Comparison of ENCODE assay signal across 24 mouse cellular contexts in the genomic region with DNA sequence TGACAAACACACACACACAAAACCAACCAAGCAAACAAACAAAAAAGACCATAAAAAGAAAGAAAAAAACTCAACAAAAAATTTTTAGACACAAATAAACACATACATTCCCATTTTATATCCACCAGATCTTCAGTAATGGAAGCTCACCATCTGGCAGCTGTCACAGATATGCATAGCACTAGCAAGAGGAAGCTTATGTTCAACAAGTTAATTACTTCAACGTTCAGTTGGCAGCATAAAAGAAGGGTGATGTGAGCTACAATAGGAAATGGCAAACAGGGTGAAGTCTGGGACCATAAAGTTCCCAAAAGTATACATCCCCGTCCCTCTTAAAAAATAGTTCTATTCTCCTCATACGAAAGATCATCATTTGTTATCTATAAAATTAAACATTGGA.
DNase-seq lines count a peak whose midpoint lies in the region; ATAC-seq and TF ChIP-seq lines count a peak whose summit lies in the region.
"Had no signal": no experiment of that assay in that cellular context is flagged by ENCODE, and none has a peak within 500 bp of the region (broad histone marks: within the 10 kb centered on the region; RNA-seq: fewer than 3 reads in every experiment).

No protein-coding gene starts in this region.

- H3K9me3 ChIP-seq in forebrain, embryonic 14.5 days (replicated peaks; ENCODE audit: control insufficient read depth, low read length), result no peaks in the 10 kb centered on the region
- no peaks in the 10 kb centered on the region for H3K9me3 ChIP-seq in forebrain, embryonic 12.5 days
- no peaks in the 10 kb centered on the region for H3K9me3 ChIP-seq in forebrain, postnatal 0 days (ENCODE audit: low read length)
- H3K9me3 ChIP-seq in heart, embryonic 10.5 days, result no peaks in the 10 kb centered on the region
- H3K9me3 ChIP-seq: embryonic facial prominence, embryonic 12.5 days; hindbrain, embryonic 12.5 days had no signal

- H3K4me3 ChIP-seq in forebrain, embryonic 14.5 days (ENCODE audit: low read depth, low read length), result no peak overlapping the region
- no peak overlapping the region for H3K4me3 ChIP-seq in forebrain, embryonic 12.5 days (replicated peaks)
- H3K4me3 ChIP-seq in forebrain, postnatal 0 days (ENCODE audit: low read depth, low read length), result no peak overlapping the region
- no peak overlapping the region for H3K4me3 ChIP-seq in heart, embryonic 10.5 days
- H3K4me3 ChIP-seq: embryonic facial prominence, embryonic 12.5 days; hindbrain, embryonic 12.5 days had no signal

- H3K9ac ChIP-seq in forebrain, embryonic 14.5 days (ENCODE audit: low read length), result no peak overlapping the region
- H3K9ac ChIP-seq in forebrain, embryonic 12.5 days, result no peak overlapping the region
- H3K9ac ChIP-seq in forebrain, postnatal 0 days, result no peak overlapping the region
- H3K9ac ChIP-seq: embryonic facial prominence, embryonic 12.5 days; hindbrain, embryonic 12.5 days had no signal

- no peak for TF ChIP-seq CTCF in forebrain, postnatal 0 days (IDR thresholded peaks at IDR 0.05; ENCODE audit: low read depth)

- ATAC-seq in forebrain, embryonic 14.5 days, result no peak
- ATAC-seq in forebrain, embryonic 12.5 days (ENCODE audit: low FRiP score), result no peak
- ATAC-seq in forebrain, postnatal 0 days, result peak; percentile 71
- ATAC-seq: activated CD4-positive, CD25-positive, alpha-beta regulatory T cell, adult 4 months; hindbrain, embryonic 16.5 days; inflammation-experienced regulatory T-cells, adult 6 months; intestine, postnatal 0 days; Patski had no signal

- peak; percentile 37 for DNase-seq in forebrain, embryonic 14.5 days (ENCODE audit: low spot score)
- peak; percentile 8 for DNase-seq in layer of hippocampus, adult 9-11 months
- DNase-seq in layer of hippocampus, postnatal 36 days, result no peak
- DNase-seq in brain, adult 2 months (ENCODE audit: low read depth, low spot score), result peak; percentile 45
- peak; percentile 11 for DNase-seq in forebrain, postnatal 0 days
- DNase-seq in heart, embryonic 10.5 days (ENCODE audit: low spot score), result no peak
- DNase-seq: adrenal gland, adult 2 months; adrenal gland, postnatal 25 days; cerebellum, adult 11 months; cerebellum, adult 9-10 months; cerebellum, postnatal 25 days; gastrocnemius, postnatal 36 days; heart, adult 11 months; heart, postnatal 10 days; heart, postnatal 4 days had no signal

- H3K4me1 ChIP-seq in forebrain, embryonic 14.5 days (ENCODE audit: control insufficient read depth, insufficient read depth, low read length), result no peaks in the 10 kb centered on the region
- no peaks in the 10 kb centered on the region; the same call in 1 of the 2 replicates for H3K4me1 ChIP-seq in forebrain, embryonic 12.5 days
- no peaks in the 10 kb centered on the region for H3K4me1 ChIP-seq in forebrain, postnatal 0 days (ENCODE audit: insufficient read depth)
- H3K4me1 ChIP-seq in heart, embryonic 10.5 days, result no peaks in the 10 kb centered on the region
- H3K4me1 ChIP-seq: embryonic facial prominence, embryonic 12.5 days; hindbrain, embryonic 12.5 days had no signal

- H3K27ac ChIP-seq in forebrain, embryonic 14.5 days (ENCODE audit: low read depth, low read length), result no peak overlapping the region
- H3K27ac ChIP-seq in forebrain, embryonic 12.5 days, result no peak overlapping the region
- no peak overlapping the region for H3K27ac ChIP-seq in forebrain, postnatal 0 days (ENCODE audit: low read depth, low read length)
- no peak overlapping the region for H3K27ac ChIP-seq in heart, embryonic 10.5 days
- H3K27ac ChIP-seq: embryonic facial prominence, embryonic 12.5 days; hindbrain, embryonic 12.5 days had no signal

- H3K27me3 ChIP-seq in forebrain, embryonic 14.5 days (replicated peaks; ENCODE audit: control insufficient read depth, insufficient read depth, low read length), result no peaks in the 10 kb centered on the region
- no peaks in the 10 kb centered on the region for H3K27me3 ChIP-seq in forebrain, embryonic 12.5 days
- H3K27me3 ChIP-seq in forebrain, postnatal 0 days (ENCODE audit: insufficient read depth, low read length), result no peaks in the 10 kb centered on the region
- H3K27me3 ChIP-seq in heart, embryonic 10.5 days (ENCODE audit: insufficient read depth, poor library complexity, severe bottlenecking), result no peaks in the 10 kb centered on the region
- H3K27me3 ChIP-seq: CH12.LX; embryonic facial prominence, embryonic 12.5 days; hindbrain, embryonic 12.5 days had no signal

- H3K4me2 ChIP-seq in forebrain, embryonic 14.5 days (ENCODE audit: low read length), result no peak overlapping the region
- no peak overlapping the region for H3K4me2 ChIP-seq in forebrain, embryonic 12.5 days
- no peak overlapping the region for H3K4me2 ChIP-seq in forebrain, postnatal 0 days (ENCODE audit: low read depth)
- H3K4me2 ChIP-seq: embryonic facial prominence, embryonic 12.5 days; hindbrain, embryonic 12.5 days had no signal

- H3K36me3 ChIP-seq in forebrain, embryonic 14.5 days (ENCODE audit: control insufficient read depth, insufficient read depth, low read length), result no peaks in the 10 kb centered on the region
- H3K36me3 ChIP-seq in forebrain, embryonic 12.5 days (replicated peaks), result no peaks in the 10 kb centered on the region
- no peaks in the 10 kb centered on the region for H3K36me3 ChIP-seq in forebrain, postnatal 0 days (ENCODE audit: insufficient read depth)
- no peaks in the 10 kb centered on the region for H3K36me3 ChIP-seq in heart, embryonic 10.5 days
- H3K36me3 ChIP-seq: embryonic facial prominence, embryonic 12.5 days; hindbrain, embryonic 12.5 days had no signal

- 61% methylated on average over 3 of the region's 3 CpGs for WGBS in forebrain, embryonic 14.5 days
- WGBS in forebrain, embryonic 12.5 days, result 62% methylated on average over 3 of the region's 3 CpGs
- WGBS in forebrain, postnatal 0 days, result 58% methylated on average over 3 of the region's 3 CpGs
- WGBS in heart, embryonic 10.5 days, result 67% methylated on average over 3 of the region's 3 CpGs

Comparison
In these comparisons a context has a peak if more than half of its experiments do, and no peak if none do; other contexts are left out.
1. DNase-seq: peak in forebrain, embryonic 14.5 days (single experiment), layer of hippocampus, adult 9-11 months (single experiment), brain, adult 2 months (single experiment) and forebrain, postnatal 0 days (single experiment); none in layer of hippocampus, postnatal 36 days (0 of 2) and heart, embryonic 10.5 days (single experiment).